Mouse (Mus musculus): ENCODE measurements around the gene Ptgdr. TPM values are rescaled to one million over a fixed set of nuclear protein-coding genes. Genes with fewer than 3 reads are reported as not detected.
"Not testable (repeated sequence)": the region's sequence is repeated elsewhere in the genome, so short reads cannot be mapped to it uniquely, and the experiment has no call there.

The Ptgdr gene
- polyA plus RNA-seq, 1 experiment from 2014 or later = not detected

- Histone ChIP-seq H3K4me3 (ENCODE audit: low read length) (no peak overlapping the region), H3K27ac (ENCODE audit: low read length) (no peak overlapping the region), H3K9ac (ENCODE audit: low read length) (no peak overlapping the region), H3K4me1 (ENCODE audit: control insufficient read depth, insufficient read depth, low read length) (no peaks in the 10 kb centered on the region), H3K27me3 (ENCODE audit: control insufficient read depth, insufficient read depth, low read length) (no peaks in the 10 kb centered on the region), H3K9me3 (replicated peaks; ENCODE audit: control insufficient read depth, low read length) (no peaks in the 10 kb centered on the region), H3K36me3 (ENCODE audit: control insufficient read depth, insufficient read depth) (no peaks in the 10 kb centered on the region), H3K4me2 (ENCODE audit: low read depth, low read length) (no peak overlapping the region)
- ATAC-seq (replicated peaks; ENCODE audit: extremely low read depth, insufficient read depth, low FRiP score) = no peak
- WGBS = 54% methylated on average over 4 of the region's 4 CpGs
These were observed 31.4 kb downstream of the Ptgdr start for GRCm38 (mm10) chr14:44827736-44828135.

GRCm38 (mm10) chr14:44821177-44822057, 37.8 kb downstream of the Ptgdr start:
- 64% methylated on average over 7 of the region's 7 CpGs for WGBS
- no peak overlapping the region for H3K4me2 ChIP-seq (ENCODE audit: low read depth, low read length)
- no peaks in the 10 kb centered on the region for H3K9me3 ChIP-seq (replicated peaks; ENCODE audit: control insufficient read depth, low read length)
- H3K36me3 ChIP-seq (ENCODE audit: control insufficient read depth, insufficient read depth) = no peaks in the 10 kb centered on the region
- H3K27ac ChIP-seq (ENCODE audit: low read length) = no peak overlapping the region
- H3K4me3 ChIP-seq (ENCODE audit: low read length) = no peak overlapping the region
- ATAC-seq (replicated peaks; ENCODE audit: extremely low read depth, insufficient read depth, low FRiP score) = no peak
- H3K27me3 ChIP-seq (ENCODE audit: control insufficient read depth, insufficient read depth, low read length) = no peaks in the 10 kb centered on the region
- H3K9ac ChIP-seq (ENCODE audit: low read length) = no peak overlapping the region
- H3K4me1 ChIP-seq (ENCODE audit: control insufficient read depth, insufficient read depth, low read length) = no peaks in the 10 kb centered on the region

GRCm38 (mm10) chr14:44813152-44813551, 46.0 kb downstream of the Ptgdr start:
- H3K27ac ChIP-seq (ENCODE audit: low read length); H3K4me1 ChIP-seq (ENCODE audit: control insufficient read depth, insufficient read depth, low read length); ATAC-seq (replicated peaks; ENCODE audit: extremely low read depth, insufficient read depth, low FRiP score); H3K27me3 ChIP-seq (ENCODE audit: control insufficient read depth, insufficient read depth, low read length); H3K36me3 ChIP-seq (ENCODE audit: control insufficient read depth, insufficient read depth); H3K9me3 ChIP-seq (replicated peaks; ENCODE audit: control insufficient read depth, low read length); H3K4me3 ChIP-seq (ENCODE audit: low read length); H3K4me2 ChIP-seq (ENCODE audit: low read depth, low read length); H3K9ac ChIP-seq (ENCODE audit: low read length): not testable (repeated sequence)

Other genes with a start within 250 kb of the Ptgdr start
- not detected in 2 replicates for gene Gm5624, start 231.4 kb downstream of the Ptgdr start, polyA plus RNA-seq (2015; fragmentation: Nextera tagmentation; extraction: Ambion mirVana)
- not detected in 2 replicates for gene Gm8257, start 152.9 kb downstream of the Ptgdr start, polyA plus RNA-seq (2015; fragmentation: Nextera tagmentation; extraction: Ambion mirVana)
- not detected in 2 replicates for gene Gm8267, start 109.0 kb downstream of the Ptgdr start, polyA plus RNA-seq (2015; fragmentation: Nextera tagmentation; extraction: Ambion mirVana)
- gene Ptger2, start 128.8 kb upstream of the Ptgdr start, polyA plus RNA-seq (2015; fragmentation: Nextera tagmentation; extraction: Ambion mirVana) = 0.18 and 0.57 TPM in 2 replicates